Mouse (Mus musculus) liver, embryonic 14.5 days (tissue): ENCODE measurements at regions not wholly inside any gene's neighbourhood (a gene's known extent, or its start where the extent isn't known, plus 50 kb on each side); places are given as distances from the start of the nearest gene placed in this dataset.
A peak's percentile ranks its signal among the peaks of the same experiment; 100 is the strongest.
"Not testable (repeated sequence)": the region's sequence is repeated elsewhere in the genome, so short reads cannot be mapped to it uniquely, and the experiment has no call there.

Experiments
- ATAC-seq: fragments of 200-750 bp; cut with Nextera tagmentation; 2 replicates; pipeline ENCODE4 v1.8.0; 2017; ENCODE audit warnings: moderate number of reproducible peaks, mild to moderate bottlenecking, moderate library complexity; ENCODE audit not compliant: insufficient read depth
- DNase-seq, 3 experiments: peaks; one replicate each; pipeline ENCODE4 v3.0.0-alpha.2; 2012 to 2013; ENCODE audit warnings: low read depth in 3 of 3, low spot score in 3 of 3
- H3K27ac ChIP-seq: fragments of 300-500 bp; sonication (generic); 2 replicates; pipeline ENCODE4 v1.5.1; 2014; ENCODE audit warnings: moderate library complexity, mild to moderate bottlenecking, control low read depth, inconsistent platforms
- H3K27me3 ChIP-seq: fragments of 300-500 bp; sonication (generic); 2 replicates; pipeline ENCODE4 v1.6.1; 2014; ENCODE audit warnings: mild to moderate bottlenecking, low read length, moderate library complexity; ENCODE audit not compliant: control insufficient read depth, insufficient read depth
- H3K36me3 ChIP-seq: fragments of 300-500 bp; sonication (generic); replicated peaks from 2 replicates; pipeline ENCODE4 v1.6.1; 2014; ENCODE audit warnings: low read depth; ENCODE audit not compliant: control insufficient read depth, insufficient read depth
- H3K4me1 ChIP-seq, 2 experiments: fragments of 200-500 bp in 1 of 2; fragments of 300-500 bp in 1 of 2; sonication (generic) in 1 of 2; replicated peaks; 2 replicates each; pipeline ENCODE4 v1.6.1; 2012 to 2014; ENCODE audit warnings: antibody characterized with exemption in 1 of 2, inconsistent platforms in 1 of 2, low read length in 1 of 2; ENCODE audit not compliant: control insufficient read depth in 2 of 2, insufficient read depth in 2 of 2
- H3K4me2 ChIP-seq: fragments of 300-500 bp; sonication (generic); 2 replicates; pipeline ENCODE4 v1.6.1; 2014; ENCODE audit warnings: low read depth, mild to moderate bottlenecking, control low read depth, moderate library complexity
- H3K4me3 ChIP-seq, 2 experiments: fragments of 200-500 bp in 1 of 2; fragments of 300-500 bp in 1 of 2; sonication (generic) in 1 of 2; 2 replicates each; pipeline ENCODE4 v1.5.1; 2012 to 2014; ENCODE audit warnings: low read depth in 2 of 2, low read length in 2 of 2, mild to moderate bottlenecking in 2 of 2, control low read depth in 1 of 2, inconsistent platforms in 1 of 2, moderate library complexity in 1 of 2; ENCODE audit not compliant: insufficient read depth in 1 of 2
- H3K9ac ChIP-seq: fragments of 300-500 bp; sonication (generic); replicated peaks from 2 replicates; pipeline ENCODE4 v1.6.1; 2014; ENCODE audit warnings: mild to moderate bottlenecking, control low read depth, moderate library complexity
- H3K9me3 ChIP-seq: fragments of 300-500 bp; sonication (generic); 2 replicates; pipeline ENCODE4 v1.6.1; 2016; ENCODE audit warnings: low read length, mixed read lengths; ENCODE audit not compliant: control insufficient read depth
- CTCF ChIP-seq: IDR thresholded peaks from 2 replicates; pipeline ENCODE4 v1.5.1; 2016; ENCODE audit warnings: antibody characterized with exemption, low read depth, control low read depth
- EP300 ChIP-seq: IDR thresholded peaks from 2 replicates; pipeline ENCODE4 v1.6.1; 2016; ENCODE audit warnings: antibody characterized with exemption, low read depth
- WGBS: fragments of 180-500 bp; shearing (Covaris S2); extraction: QIAGEN DNeasy Blood & Tissue Kit; methylation state at CpG from one replicate; pipeline ENCODE4 v1.1.7; 2014; ENCODE audit not compliant: insufficient replicate concordance; 5-methylcytosine and 5-hydroxymethylcytosine counted together

GRCm38 (mm10) chr8:55347851-55348250, 393.2 kb downstream of the Gpm6a start:
- not testable (repeated sequence) for H3K27ac ChIP-seq, ATAC-seq, H3K36me3 ChIP-seq, H3K4me1 ChIP-seq, H3K9me3 ChIP-seq, H3K9ac ChIP-seq, H3K27me3 ChIP-seq, H3K4me2 ChIP-seq, H3K4me3 ChIP-seq
- 67% methylated on average over 2 of the region's 2 CpGs for WGBS
- peak in 1 of 3 experiments; percentile 4 for DNase-seq

GRCm38 (mm10) chr8:55359851-55360250, 405.2 kb downstream of the Gpm6a start:
- not testable (repeated sequence) for DNase-seq, H3K27me3 ChIP-seq, H3K9ac ChIP-seq, H3K4me3 ChIP-seq, H3K36me3 ChIP-seq, H3K4me2 ChIP-seq, ATAC-seq, H3K4me1 ChIP-seq, H3K9me3 ChIP-seq, H3K27ac ChIP-seq
- 69% methylated on average over 9 of the region's 11 CpGs for WGBS

GRCm38 (mm10) chr8:55367431-55367830, 412.8 kb downstream of the Gpm6a start:
- H3K4me3 ChIP-seq, H3K4me1 ChIP-seq, H3K27ac ChIP-seq, H3K9me3 ChIP-seq, H3K9ac ChIP-seq, H3K36me3 ChIP-seq, DNase-seq, ATAC-seq, H3K27me3 ChIP-seq, H3K4me2 ChIP-seq: not testable (repeated sequence)
- 58% methylated on average over 3 of the region's 6 CpGs for WGBS

- no peak overlapping the region for H3K4me2 ChIP-seq
- H3K27me3 ChIP-seq: no peaks in the 10 kb centered on the region
- no peaks in the 10 kb centered on the region for H3K36me3 ChIP-seq
- H3K27ac ChIP-seq: no peak overlapping the region
- ATAC-seq: no peak
- H3K9ac ChIP-seq: no peak overlapping the region
- H3K4me1 ChIP-seq: no peaks in the 10 kb centered on the region
- WGBS: 35% methylated on average over 2 of the region's 2 CpGs
- DNase-seq: no peak
- no peaks in the 10 kb centered on the region for H3K9me3 ChIP-seq
- no peak overlapping the region for H3K4me3 ChIP-seq
- TF ChIP-seq CTCF (no peak), EP300 (no peak)
Measured at GRCm38 (mm10) chr8:55397046-55397445, 442.4 kb downstream of the Gpm6a start.

- Histone ChIP-seq H3K9me3 (no peaks in the 10 kb centered on the region), H3K9ac (no peak overlapping the region), H3K4me1 (no peaks in the 10 kb centered on the region), H3K4me3 (no peak overlapping the region), H3K4me2 (no peak overlapping the region), H3K36me3 (no peaks in the 10 kb centered on the region), H3K27ac (no peak overlapping the region), H3K27me3 (no peaks in the 10 kb centered on the region)
- no peak for DNase-seq
- no peak for ATAC-seq
- TF ChIP-seq EP300 (no peak), CTCF (no peak)
Measured at GRCm38 (mm10) chr8:55398331-55398730, 443.7 kb downstream of the Gpm6a start.

- no peak for DNase-seq
- Histone ChIP-seq H3K4me3 (no peak overlapping the region), H3K27ac (no peak overlapping the region), H3K9me3 (no peaks in the 10 kb centered on the region), H3K36me3 (no peaks in the 10 kb centered on the region), H3K4me2 (no peak overlapping the region), H3K4me1 (no peaks in the 10 kb centered on the region), H3K9ac (no peak overlapping the region), H3K27me3 (no peaks in the 10 kb centered on the region)
- no peak for TF ChIP-seq CTCF
- no peak for TF ChIP-seq EP300
- WGBS: 61% methylated on average over 3 of the region's 3 CpGs
- ATAC-seq: no peak
Measured at GRCm38 (mm10) chr8:55400412-55400811, 445.8 kb downstream of the Gpm6a start.

GRCm38 (mm10) chr8:55406903-55407302, 452.3 kb downstream of the Gpm6a start:
- H3K4me2 ChIP-seq, H3K4me1 ChIP-seq, H3K9ac ChIP-seq, ATAC-seq, H3K36me3 ChIP-seq, DNase-seq, H3K27ac ChIP-seq, H3K27me3 ChIP-seq, H3K9me3 ChIP-seq, H3K4me3 ChIP-seq: not testable (repeated sequence)
- WGBS: 8% methylated on average over 1 of the region's 1 CpGs
